Mouse (Mus musculus): ENCODE results near the gene Lair1.
"Not testable (repeated sequence)": the region's sequence is repeated elsewhere in the genome, so short reads cannot be mapped to it uniquely, and the experiment has no call there.

The Lair1 gene

DNA sequence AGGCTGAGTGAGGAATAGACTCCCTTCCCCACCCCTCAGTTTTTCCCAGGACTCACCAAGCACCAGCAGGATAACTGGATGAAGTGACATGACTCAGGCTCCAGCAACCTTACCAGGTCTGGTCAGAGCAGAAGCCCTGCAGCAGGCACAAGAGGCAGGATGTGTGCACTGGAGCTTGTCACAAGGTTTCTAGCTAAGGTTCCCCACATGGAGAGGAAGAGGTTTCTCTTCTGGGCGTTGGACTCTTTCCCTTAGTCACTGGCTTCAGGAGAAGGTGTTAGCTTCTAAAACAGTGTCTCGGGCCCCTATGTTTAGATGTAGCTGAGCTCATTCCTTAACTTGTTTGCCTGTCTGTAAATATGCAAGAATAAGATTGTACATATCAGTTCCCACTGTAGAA lies at the start of gene Lair1:
Gene Lair1 (minus strand): TSS at position 192 of the 400 bp plus-strand sequence.
- no peak for DNase-seq (ENCODE audit: low read depth, low spot score)

DNA sequence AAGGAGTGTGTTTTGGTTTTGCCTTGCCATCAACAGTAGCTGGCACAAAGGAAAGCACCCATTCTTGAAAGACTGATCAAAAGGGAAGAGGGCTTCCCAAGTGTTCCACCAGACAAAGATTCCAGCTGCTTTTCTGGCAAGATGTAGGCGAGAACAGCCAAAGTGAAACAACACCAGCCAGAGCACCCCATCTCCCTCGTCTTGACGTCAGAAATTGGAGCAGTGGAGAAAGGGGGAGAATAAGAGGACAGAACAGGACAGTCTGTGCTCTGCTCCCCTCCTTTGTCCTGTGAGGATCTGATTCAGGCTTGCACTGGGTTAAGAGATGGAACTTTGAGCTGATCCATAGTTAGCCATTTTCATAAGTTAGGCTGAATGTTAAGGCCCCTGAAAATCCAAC lies 48.8 kb upstream of the Lair1 start:
- no peak for DNase-seq (ENCODE audit: low read depth, low spot score)

DNA sequence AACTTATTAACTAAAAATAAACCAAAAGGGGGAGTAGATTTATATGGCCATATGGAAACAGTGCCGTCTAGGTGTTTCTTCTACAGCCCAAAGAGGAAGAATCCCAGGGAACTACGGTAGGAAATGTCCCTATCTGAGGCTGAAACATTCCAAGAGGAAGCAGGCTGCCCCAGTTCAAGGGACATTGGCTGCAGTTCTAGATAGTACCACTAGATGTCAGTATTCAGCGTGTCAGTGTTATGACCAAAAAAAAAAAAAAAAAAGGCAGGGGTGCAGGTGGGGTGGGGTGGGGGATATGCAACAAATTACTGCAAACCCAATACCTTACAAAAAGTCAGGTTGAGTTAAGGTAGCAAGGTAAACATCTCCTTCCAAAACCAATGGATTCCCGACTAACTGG lies 40.4 kb upstream of the Lair1 start:
- no peak for DNase-seq (ENCODE audit: low read depth, low spot score)

- no peak for DNase-seq (ENCODE audit: low read depth, low spot score)
Observed at GRCm38 (mm10) chr7:4101144-4101543, 38.1 kb upstream of the Lair1 start.

DNA sequence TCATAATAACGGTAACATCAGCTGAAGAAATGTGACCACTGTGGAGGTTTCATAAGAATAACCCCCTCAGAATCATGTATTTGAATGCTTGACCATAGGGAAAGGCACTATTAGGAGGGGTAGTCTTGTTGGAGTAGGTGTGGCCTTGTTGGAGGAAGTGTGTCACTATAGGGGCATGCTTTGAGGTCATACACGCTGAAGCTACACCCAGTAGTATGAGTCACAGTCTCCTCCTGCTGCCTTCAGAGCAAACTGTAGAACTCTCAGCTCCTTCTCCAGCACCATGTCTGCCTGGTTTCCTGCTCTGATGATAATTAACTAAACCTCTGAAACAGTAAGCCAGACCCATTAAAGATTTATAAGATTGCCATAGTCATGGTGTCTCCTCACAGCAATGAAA lies 35.8 kb upstream of the Lair1 start:
- no peak for DNase-seq (ENCODE audit: low read depth, low spot score)

- DNase-seq (ENCODE audit: low read depth, low spot score): no peak
Observed at GRCm38 (mm10) chr7:4098301-4098700, 35.3 kb upstream of the Lair1 start.

- DNase-seq (ENCODE audit: low read depth, low spot score): no peak
Observed at GRCm38 (mm10) chr7:4091170-4091569, 28.2 kb upstream of the Lair1 start.

- no peak for DNase-seq (ENCODE audit: low read depth, low spot score)
Observed at GRCm38 (mm10) chr7:4088679-4089078, 25.7 kb upstream of the Lair1 start.

DNA sequence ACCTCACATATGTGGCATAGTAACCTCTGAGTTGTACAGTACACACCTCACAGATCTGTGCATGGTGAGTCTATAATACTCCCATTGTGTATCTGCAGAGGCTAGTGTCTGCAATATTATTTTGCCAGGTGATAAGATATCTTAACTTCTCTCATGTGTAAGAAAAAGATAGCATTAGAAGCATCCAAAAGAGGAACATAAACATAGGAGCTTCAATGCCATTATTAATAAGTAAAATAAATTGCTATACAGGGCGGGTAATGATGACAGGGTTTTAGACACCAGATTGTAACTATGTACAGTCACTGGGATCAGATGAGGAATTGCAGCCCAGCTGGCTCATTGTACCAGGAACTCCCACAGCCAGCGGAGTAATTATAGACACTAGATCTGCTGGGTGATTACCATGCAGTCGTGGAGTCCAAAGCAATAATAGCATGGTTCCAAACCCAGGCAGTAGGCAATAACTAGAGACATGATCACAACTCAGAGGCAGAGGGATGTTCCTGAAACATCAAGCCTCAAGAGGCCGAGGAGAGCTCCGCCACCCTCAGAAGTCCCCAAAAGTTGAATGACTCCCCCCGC lies 25.0 kb upstream of the Lair1 start:
- no peak for DNase-seq (ENCODE audit: low read depth, low spot score)

DNA sequence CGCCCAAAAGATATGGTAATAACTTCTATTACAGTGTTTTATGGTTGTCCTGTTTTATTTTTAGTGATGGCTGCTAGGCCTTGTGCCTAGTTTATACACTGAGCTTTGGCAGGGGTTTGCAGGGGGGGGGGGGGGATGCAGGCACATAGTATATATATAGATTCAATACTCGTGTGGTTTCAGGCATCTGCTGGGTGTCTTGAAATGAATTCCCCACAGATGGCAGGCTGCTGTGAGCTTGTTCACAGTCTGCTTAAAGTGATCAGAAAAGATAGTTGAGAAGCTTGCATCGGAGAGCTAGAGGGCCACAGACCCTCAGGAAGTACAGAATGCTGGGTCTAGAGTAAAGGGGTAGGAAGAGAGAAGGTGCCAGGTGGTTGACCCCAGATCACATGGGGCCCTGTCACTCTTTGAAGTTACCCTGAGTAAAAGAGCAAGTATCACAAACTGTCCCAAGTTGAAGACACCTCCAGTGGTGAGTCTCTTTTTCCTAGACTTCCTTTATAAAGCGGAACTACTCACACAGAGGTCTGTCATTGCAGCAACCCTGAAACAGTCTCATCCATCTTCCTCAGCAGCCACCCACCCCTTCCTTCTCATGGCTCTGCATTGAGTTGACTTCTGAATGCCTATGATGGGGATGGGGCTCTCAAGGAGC lies 24.4 kb upstream of the Lair1 start:
- DNase-seq (ENCODE audit: low read depth, low spot score): no peak

- no peak for DNase-seq (ENCODE audit: low read depth, low spot score)
Observed at GRCm38 (mm10) chr7:4085562-4085961, 22.6 kb upstream of the Lair1 start.

DNA sequence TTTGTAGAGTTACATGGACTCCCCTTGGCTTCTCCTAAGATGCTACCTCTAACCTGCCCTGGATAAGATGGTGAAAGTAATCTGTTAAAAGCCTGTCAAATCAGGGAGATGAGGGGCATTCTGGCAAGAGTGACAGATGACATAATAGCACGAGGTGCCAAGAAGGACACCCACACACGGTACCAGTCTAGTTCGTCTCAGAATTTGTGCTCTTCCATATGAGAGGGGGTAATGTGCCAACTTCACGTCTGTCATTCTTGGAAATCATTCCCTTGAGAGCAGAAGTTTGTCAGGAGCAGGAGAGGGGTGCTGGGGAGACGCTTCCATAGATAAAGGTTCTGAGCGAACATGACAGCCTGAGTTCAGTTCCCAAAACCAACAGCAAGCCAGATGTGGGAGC lies 21.2 kb upstream of the Lair1 start:
- no peak for DNase-seq (ENCODE audit: low read depth, low spot score)

DNA sequence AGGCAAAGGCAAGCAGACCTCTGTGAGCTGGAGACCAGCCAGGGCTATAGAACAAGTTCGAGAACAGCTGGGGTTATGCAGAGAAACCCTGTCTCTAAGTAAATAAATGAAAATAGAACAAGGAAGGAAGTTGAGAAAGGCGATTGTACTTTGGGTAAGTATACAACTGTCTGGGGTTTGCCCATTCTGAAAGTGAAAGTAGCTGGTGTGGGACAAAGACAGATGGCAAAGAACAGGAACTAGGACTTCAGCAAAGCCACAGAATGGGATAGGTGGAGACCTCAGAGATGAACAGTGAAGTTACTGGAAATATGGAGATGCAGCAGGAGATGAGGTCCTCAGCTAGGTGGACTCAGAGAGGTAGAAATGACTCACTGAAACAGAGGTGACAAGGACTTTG lies 19.8 kb upstream of the Lair1 start:
- no peak for DNase-seq (ENCODE audit: low read depth, low spot score)

DNA sequence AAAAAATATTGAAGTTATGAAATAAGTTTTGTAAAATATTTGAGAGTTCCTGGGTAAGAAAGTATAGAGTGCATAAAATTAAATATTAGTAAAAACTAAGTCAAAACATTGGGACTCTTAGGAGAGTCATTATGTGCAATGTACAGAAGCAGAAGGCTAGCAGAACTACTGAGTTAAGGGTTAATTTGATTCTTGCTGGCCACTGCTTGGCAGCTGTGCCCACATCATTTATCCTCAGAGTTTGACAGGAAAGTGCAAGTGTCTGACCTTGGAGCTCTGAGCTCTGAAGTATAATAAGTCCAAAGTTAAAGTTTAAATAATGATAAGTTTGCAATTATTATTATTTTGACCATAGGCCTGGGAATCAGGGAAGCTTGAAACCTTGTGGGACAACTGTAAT lies 18.7 kb upstream of the Lair1 start:
- DNase-seq (ENCODE audit: low read depth, low spot score): no peak

DNA sequence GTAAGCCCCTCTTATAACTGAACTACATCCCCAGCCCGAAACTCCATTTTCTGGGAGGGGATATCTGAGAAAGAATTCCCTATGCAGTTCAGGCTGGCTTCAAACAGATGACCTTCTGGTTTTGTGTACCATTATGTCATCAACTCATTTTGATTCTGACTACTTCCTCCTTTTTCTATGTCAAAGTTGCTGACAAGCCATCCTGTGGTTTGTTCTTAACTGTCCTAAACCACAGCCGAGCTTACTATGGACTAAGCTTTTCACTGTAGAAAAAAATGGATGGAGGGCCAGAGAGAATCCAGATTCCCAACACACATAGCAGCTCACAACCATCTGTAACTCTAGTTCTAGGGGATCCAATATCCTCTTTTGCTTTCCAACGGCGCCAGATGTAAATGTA lies 17.5 kb upstream of the Lair1 start:
- no peak for DNase-seq (ENCODE audit: low read depth, low spot score)

- no peak for DNase-seq (ENCODE audit: low read depth, low spot score)
Observed at GRCm38 (mm10) chr7:4079511-4079910, 16.5 kb upstream of the Lair1 start.

- no peak for DNase-seq (ENCODE audit: low read depth, low spot score)
Observed at GRCm38 (mm10) chr7:4073144-4073543, 10.1 kb upstream of the Lair1 start.

DNA sequence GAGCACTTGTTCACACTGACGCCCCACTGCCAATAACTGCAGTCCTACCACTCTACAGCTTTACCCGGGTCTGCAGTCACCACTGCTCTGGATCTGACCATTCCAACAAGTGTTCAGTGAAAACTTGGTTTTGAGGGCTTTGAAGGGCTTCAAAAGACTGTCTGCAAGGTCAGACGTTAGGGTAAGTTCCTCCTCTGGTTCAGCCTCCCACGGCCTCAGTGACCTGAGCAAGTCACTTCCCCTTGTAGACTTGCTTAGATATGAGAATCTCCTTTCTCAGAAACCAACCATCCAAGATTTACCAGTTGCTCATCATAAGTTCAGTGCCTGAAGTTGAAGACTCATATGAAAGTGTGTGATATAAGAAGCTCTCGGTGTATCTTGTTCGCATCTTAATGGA lies 8.1 kb upstream of the Lair1 start:
- DNase-seq (ENCODE audit: low read depth, low spot score): no peak

GRCm38 (mm10) chr7:4063714-4064425 lies 866 bp upstream of the Lair1 start:
- DNase-seq (ENCODE audit: low read depth, low spot score): no peak

GRCm38 (mm10) chr7:4060602-4061188 lies 2.3 kb downstream of the Lair1 start:
- DNase-seq (ENCODE audit: low read depth, low spot score): not testable (repeated sequence)

GRCm38 (mm10) chr7:4026794-4027421 lies 36.1 kb downstream of the Lair1 start:
- DNase-seq (ENCODE audit: low read depth, low spot score): peak; percentile 0

- not testable (repeated sequence) for DNase-seq (ENCODE audit: low read depth, low spot score)
Observed at GRCm38 (mm10) chr7:4004636-4005035, 58.4 kb downstream of the Lair1 start.
